Mouse (Mus musculus) cerebral cortex, adult 2 months (tissue): ENCODE measurements around the gene Ulk3.

ENCODE experiments used
- WGBS: fragments of 180-500 bp; shearing (Covaris S2); methylation state at CpG from one replicate; pipeline ENCODE4 v1.1.7; 2018; 5-methylcytosine and 5-hydroxymethylcytosine counted together

Ulk3 gene

GRCm38 (mm10) chr9:57589224-57590126 lies at the start of gene Ulk3:
Ulk3 (plus strand) TSS chr9:57589452.
- under 1% methylated on average over 58 of the region's 58 CpGs for WGBS

- 68% methylated on average over 2 of the region's 2 CpGs for WGBS
These were observed 49.7 kb upstream of the Ulk3 start for GRCm38 (mm10) chr9:57539550-57539949.

GRCm38 (mm10) chr9:57541312-57541711 lies 47.9 kb upstream of the Ulk3 start:
- WGBS: 0% methylated on average over 1 of the region's 1 CpGs

- 38% methylated on average over 3 of the region's 3 CpGs for WGBS
These were observed 45.3 kb upstream of the Ulk3 start for GRCm38 (mm10) chr9:57543951-57544350.

GRCm38 (mm10) chr9:57547287-57547686 lies 42.0 kb upstream of the Ulk3 start:
- 55% methylated on average over 5 of the region's 5 CpGs for WGBS

- 85% methylated on average over 11 of the region's 11 CpGs for WGBS
These were observed 41.4 kb upstream of the Ulk3 start for GRCm38 (mm10) chr9:57547869-57548268.

GRCm38 (mm10) chr9:57549186-57549585 lies 40.1 kb upstream of the Ulk3 start:
- WGBS: 68% methylated on average over 4 of the region's 4 CpGs

- 86% methylated on average over 11 of the region's 11 CpGs for WGBS
These were observed 39.0 kb upstream of the Ulk3 start for GRCm38 (mm10) chr9:57550126-57550862.

- WGBS: under 1% methylated on average over 28 of the region's 28 CpGs
These were observed 36.9 kb upstream of the Ulk3 start, which contains the start of gene Mpi for GRCm38 (mm10) chr9:57552139-57552887. Mpi (minus strand) TSS chr9:57552763.

- 80% methylated on average over 11 of the region's 11 CpGs for WGBS
These were observed 36.1 kb upstream of the Ulk3 start for GRCm38 (mm10) chr9:57553119-57553518.

GRCm38 (mm10) chr9:57554753-57555152 lies 34.5 kb upstream of the Ulk3 start:
- 78% methylated on average over 3 of the region's 3 CpGs for WGBS

- WGBS: 75% methylated on average over 3 of the region's 3 CpGs
These were observed 32.0 kb upstream of the Ulk3 start for GRCm38 (mm10) chr9:57557215-57557614.

- WGBS: 88% methylated on average over 4 of the region's 4 CpGs
These were observed 30.6 kb upstream of the Ulk3 start for GRCm38 (mm10) chr9:57558625-57559024.

GRCm38 (mm10) chr9:57559568-57559967 lies 29.7 kb upstream of the Ulk3 start:
- 84% methylated on average over 2 of the region's 2 CpGs for WGBS

GRCm38 (mm10) chr9:57560263-57560662 lies 29.0 kb upstream of the Ulk3 start:
- WGBS: 12% methylated on average over 7 of the region's 7 CpGs

GRCm38 (mm10) chr9:57560861-57561710 lies 28.2 kb upstream of the Ulk3 start, which contains the start of gene Scamp2:
Scamp2 (plus strand) TSS chr9:57560943.
- 1% methylated on average over 37 of the region's 37 CpGs for WGBS

- 66% methylated on average over 13 of the region's 13 CpGs for WGBS
These were observed 27.5 kb upstream of the Ulk3 start for GRCm38 (mm10) chr9:57561711-57562099.

- 30% methylated on average over 4 of the region's 4 CpGs for whole genome bisulfite sequencing
These were observed 26.3 kb upstream of the Ulk3 start for GRCm38 (mm10) chr9:57562896-57563372.

GRCm38 (mm10) chr9:57564609-57565008 lies 24.6 kb upstream of the Ulk3 start:
- 86% methylated on average over 6 of the region's 6 CpGs for WGBS

GRCm38 (mm10) chr9:57565741-57566221 lies 23.5 kb upstream of the Ulk3 start:
- 16% methylated on average over 10 of the region's 10 CpGs for WGBS

- 68% methylated on average over 8 of the region's 8 CpGs for WGBS
These were observed 22.4 kb upstream of the Ulk3 start for GRCm38 (mm10) chr9:57566846-57567245.
